Mouse (Mus musculus): ENCODE measurements at regions not wholly inside any gene's neighbourhood (a gene's known extent, or its start where the extent isn't known, plus 50 kb on each side); places are given as distances from the start of the nearest gene placed in this dataset.

GRCm38 (mm10) chr8:82473266-82473665 is 70.2 kb upstream of the Il15 start:
- DNase-seq (ENCODE audit: low spot score in 2 of 2) = no peak

GRCm38 (mm10) chr8:82471825-82472224 is 68.8 kb upstream of the Il15 start:
- DNase-seq (ENCODE audit: low spot score in 2 of 2) = no peak

- DNase-seq (ENCODE audit: low spot score in 2 of 2) = peak in 1 of 2 experiments; percentile 1
These were observed 66.8 kb upstream of the Il15 start for GRCm38 (mm10) chr8:82469824-82470223.

GRCm38 (mm10) chr8:82462841-82463240 is 59.8 kb upstream of the Il15 start:
- DNase-seq (ENCODE audit: low spot score in 2 of 2) = no peak

- DNase-seq (ENCODE audit: low spot score in 2 of 2) = no peak
These were observed 56.0 kb upstream of the Il15 start for GRCm38 (mm10) chr8:82459007-82459406.

- DNase-seq (ENCODE audit: low spot score in 2 of 2) = no peak
These were observed 51.0 kb upstream of the Il15 start for GRCm38 (mm10) chr8:82454056-82454455.
